Mouse (Mus musculus) CD4-positive, CD25-positive, alpha-beta regulatory T cell, adult 4 months (primary cell): Measurements from ENCODE around the gene Ggct. TPM values are rescaled to one million over a fixed set of nuclear protein-coding genes. Genes with fewer than 3 reads are reported as not detected.
A peak's percentile ranks its signal among the peaks of the same experiment; 100 is the strongest.
"Not testable (repeated sequence)": the region's sequence is repeated elsewhere in the genome, so short reads cannot be mapped to it uniquely, and the experiment has no call there.

Experiments
- ATAC-seq: one replicate; pipeline ENCODE4 v1.8.0; 2017
- polyA plus RNA-seq, 2 experiments: library from polyadenylated mRNA; unstranded; fragments of 100-300 nt; shearing (Covaris generic); gene quantifications; one replicate each; pipeline ENCODE4 v1.2.1; 2017

Ggct gene
- polyA plus RNA-seq, 2 experiments from 2014 or later, result 19.8 to 34.0 TPM

- no peak for ATAC-seq
Observed at GRCm38 (mm10) chr6:54992141-54992540, 609 bp downstream of the Ggct start.

- ATAC-seq, result no peak
Observed at GRCm38 (mm10) chr6:54991189-54991588, 1.6 kb downstream of the Ggct start.

DNA sequence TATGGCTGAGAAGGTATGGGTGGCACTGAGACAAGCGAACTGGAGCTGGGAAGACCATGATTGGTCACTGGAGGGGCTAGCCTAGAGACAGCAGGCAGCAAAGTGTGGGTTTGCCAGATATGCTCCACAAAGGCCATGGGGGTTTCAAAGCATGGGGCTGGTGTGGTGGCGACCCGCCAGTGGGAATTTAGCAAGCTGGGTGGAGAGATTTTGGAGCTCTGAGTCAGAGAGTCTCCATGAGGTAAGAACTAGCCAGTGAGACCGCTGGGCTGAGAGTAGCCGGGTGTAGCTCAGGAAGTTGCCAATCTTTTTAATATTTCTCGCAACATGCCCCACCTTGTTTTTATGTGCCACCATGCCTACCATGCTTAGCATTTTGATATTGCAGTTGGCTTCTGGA is 4.6 kb downstream of the Ggct start:
- no peak for ATAC-seq

DNA sequence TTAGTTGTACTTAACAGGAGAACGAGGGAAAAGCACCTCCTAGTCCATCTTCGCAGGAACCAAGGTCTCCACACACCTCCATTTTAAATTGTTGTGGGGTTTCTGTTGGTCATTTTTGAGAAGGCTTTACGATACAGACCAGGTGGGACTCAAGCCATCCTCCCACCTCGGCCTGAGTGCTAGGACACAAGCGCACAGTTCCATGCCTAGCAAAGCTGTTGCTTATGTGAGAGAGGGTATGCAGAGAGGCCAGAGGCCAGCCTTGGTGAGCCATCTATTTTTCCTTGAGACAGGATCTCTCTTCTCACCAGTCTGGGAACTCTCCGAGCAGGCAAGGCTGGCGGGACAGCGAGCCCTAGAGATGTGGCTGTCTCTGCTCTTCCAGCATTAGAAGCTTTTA is 8.7 kb downstream of the Ggct start:
- ATAC-seq, result no peak

DNA sequence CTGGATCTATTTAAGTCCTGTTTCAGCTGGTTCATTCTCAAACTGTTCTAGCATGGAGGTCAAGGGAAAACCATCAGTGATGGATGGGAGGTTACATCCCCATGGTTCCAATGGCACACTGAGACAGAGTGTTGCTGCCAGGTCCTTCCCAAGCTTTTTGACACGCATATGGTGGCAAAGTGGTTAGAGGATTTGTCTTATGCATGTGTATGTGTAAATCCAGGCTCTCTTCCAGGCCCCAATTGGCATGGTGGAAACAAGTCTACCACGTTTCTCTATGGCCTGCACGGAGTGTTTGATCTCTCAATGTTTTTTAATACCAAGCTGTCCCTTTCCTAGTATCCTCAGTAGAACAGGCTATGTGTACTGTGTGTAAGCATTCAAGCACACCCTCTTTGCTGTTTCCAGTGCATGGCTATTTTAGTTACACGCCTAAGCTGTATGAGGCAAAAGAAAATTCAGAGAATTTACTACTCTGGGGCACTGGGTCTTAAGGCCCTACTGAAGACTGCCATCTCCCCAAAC is 9.2 kb downstream of the Ggct start:
- ATAC-seq, result no peak

DNA sequence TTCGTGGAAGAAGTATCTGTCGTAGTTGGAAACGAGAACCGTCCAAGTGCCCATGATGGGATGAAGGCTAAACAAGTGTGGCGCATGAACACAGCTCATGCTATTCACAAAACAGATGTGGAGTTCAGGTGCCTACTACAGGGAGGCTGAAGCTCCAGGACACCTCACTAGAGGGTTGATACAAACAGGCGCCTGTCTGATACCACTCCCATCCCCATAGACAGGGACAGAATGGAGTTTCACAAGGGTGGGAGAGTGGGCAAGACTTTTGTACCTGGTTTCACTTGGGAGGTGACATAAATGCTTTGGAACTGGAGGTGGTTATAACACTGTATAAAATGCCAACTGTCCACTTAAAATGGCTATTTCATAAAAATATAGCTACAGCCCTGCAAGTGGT is 13.3 kb downstream of the Ggct start:
- no peak for ATAC-seq

GRCm38 (mm10) chr6:54975616-54976015 is 17.1 kb downstream of the Ggct start:
- no peak for ATAC-seq

DNA sequence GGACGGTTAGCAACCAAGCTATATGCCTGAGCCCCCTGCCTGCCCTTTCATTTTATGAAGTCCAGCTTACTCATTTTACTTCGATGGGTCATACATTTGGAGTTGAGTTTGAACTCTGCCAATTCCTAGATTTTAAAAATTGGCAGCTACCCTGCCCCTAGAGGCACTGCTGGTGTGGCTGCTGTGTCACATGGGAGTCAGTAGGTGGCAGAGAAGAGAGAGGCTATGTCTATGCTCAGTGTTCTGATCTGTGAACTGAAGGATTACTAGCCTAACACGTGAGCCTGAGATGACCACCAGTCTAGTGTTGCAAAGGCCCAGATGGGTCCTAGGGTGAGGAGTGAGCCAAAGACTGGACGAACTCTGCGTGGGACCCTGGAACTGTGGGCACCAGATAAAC is 18.2 kb downstream of the Ggct start:
- peak; percentile 34 for ATAC-seq

- ATAC-seq, result peak; percentile 71
Observed at GRCm38 (mm10) chr6:54972929-54973211, 19.9 kb downstream of the Ggct start.

DNA sequence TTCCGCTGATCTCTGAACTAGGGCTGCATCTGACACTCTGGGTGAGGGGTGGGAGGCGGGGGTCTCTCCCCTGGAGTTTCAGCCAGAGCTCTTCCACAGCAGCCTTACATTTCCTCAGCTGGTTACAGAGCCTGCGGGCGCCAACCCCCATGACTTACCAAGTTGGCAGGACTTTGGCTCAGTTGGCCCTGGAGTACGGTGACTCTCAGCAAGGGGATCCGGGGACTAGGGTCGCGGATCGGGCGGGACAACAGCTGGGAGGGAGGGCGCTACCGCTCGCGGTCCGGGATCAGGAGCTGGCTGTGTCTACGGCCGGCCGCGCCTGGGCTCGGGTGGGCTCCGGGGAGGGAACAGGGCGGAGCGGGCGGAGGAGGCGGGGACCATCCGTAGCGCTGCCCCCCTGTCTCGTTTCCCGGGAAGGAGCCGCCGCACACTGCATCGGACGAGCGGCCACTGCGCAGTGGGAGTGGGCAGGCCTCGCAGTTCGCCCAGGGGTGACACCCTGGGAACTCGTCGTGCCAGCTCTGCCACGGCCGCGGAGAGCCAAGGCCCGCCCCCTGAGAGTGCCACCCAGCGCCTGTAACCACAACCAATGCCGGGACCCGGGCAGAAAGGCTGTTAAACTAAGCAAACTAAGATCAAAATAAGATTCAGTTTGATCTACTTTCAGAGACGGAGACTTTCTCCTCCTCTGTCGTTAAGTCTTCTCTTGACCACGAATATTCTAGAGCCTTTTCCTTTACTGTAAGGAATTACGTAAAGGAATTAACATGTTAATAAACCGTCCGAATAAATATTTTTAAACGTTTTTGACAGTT is 20.4 kb downstream of the Ggct start, which contains the start of gene Nod1:
Nod1 (minus strand) TSS at position 502 of the 818 bp plus-strand sequence.
- peak; percentile 82 for ATAC-seq

DNA sequence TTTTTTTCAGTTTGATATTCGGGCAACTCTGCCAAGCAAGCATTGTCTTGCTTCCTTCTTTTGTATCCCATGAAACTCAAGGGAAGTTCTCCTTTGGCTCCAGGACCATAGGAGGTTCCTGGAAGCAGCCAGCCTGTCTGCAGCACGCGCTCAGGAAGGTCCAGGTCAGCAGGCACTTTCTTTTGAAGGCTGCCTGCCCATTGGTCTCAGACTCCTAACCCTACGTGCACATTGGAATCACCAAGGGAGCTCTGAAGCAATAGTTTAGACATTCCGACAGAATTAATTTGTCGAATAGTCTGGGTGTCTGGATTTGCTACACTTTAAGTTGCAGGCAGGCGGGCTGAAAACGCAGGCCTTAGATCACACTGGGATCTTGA is 21.0 kb downstream of the Ggct start:
- ATAC-seq, result no peak

DNA sequence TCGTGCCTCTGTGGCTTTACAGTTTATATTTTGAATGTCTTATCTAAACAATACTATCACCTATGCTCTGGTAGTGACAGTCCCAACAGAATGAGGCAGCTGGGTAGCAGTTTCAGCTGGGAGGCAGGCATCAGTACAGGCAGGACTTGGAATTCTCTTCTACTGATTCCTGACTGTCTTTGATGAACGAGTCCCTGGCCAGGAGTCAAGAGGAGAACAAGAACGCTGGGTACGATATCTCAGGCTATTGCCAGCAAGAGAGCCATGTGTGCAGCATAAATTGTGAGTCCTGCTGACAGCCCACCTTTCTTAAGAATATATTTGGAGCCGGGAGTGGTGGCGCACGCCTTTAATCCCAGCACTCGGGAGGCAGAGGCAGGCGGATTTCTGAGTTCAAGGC is 22.2 kb downstream of the Ggct start:
- no peak for ATAC-seq

GRCm38 (mm10) chr6:54969801-54970200 is 22.9 kb downstream of the Ggct start:
- no peak for ATAC-seq

DNA sequence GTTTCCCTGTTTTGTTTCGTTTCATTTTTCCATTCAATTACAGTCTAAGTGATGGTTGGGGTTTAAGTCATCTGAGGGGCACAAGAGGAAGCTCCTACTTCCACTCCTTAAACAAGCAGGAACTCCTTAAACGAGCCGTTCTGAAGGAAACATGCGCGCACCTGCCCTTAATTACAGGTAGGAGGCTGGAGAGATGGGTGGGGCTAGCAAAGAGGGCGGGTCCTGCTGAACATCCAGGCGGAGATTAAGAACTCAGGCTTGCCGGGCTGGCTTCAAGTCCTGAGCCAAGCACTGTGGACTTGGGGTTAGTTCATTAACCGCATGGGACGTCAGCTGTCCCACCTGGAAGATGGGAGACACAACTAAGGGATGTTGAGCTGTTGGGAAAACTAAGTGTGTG is 25.2 kb downstream of the Ggct start:
- no peak for ATAC-seq

DNA sequence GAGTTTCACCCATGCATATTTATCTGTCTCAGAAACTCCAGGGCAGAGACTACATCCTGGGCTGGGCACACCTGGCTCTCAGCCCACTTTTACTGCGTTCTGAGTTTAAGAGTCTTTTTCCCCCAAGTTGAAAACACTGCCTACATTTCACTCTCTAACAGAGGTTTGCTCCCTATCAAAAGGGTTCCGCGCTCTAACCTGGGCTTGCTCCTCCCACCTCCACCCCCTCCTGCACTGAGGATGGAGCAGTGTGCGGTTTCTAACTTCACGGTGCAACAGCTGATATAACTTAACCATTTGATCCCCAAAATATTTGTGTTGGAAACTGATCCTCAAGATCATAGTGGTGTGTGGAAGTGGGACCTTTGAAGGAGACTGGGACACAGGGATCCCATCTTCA is 27.5 kb downstream of the Ggct start:
- ATAC-seq, result peak; percentile 77

- peak; percentile 76 for ATAC-seq
Observed at GRCm38 (mm10) chr6:54964755-54965154, 28.0 kb downstream of the Ggct start.

DNA sequence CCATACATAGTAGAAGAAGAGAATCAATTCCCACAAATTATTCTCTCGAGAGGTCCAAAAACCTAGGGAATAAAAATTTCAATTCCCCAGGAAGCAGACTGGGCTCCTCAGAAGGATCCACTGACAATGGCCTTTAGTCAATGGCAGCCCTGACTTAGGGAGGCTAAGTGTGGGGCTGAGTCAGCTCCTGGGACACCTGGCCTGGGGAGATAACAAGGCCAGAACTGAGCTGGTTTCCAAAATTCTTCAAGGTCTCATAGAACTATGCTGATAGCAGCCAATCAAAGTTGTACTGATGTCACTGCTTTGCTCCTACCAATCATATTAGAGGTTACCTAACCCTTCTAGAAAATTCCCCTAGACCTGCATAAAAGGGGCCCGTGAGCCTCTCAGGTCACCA is 29.2 kb downstream of the Ggct start:
- no peak for ATAC-seq

DNA sequence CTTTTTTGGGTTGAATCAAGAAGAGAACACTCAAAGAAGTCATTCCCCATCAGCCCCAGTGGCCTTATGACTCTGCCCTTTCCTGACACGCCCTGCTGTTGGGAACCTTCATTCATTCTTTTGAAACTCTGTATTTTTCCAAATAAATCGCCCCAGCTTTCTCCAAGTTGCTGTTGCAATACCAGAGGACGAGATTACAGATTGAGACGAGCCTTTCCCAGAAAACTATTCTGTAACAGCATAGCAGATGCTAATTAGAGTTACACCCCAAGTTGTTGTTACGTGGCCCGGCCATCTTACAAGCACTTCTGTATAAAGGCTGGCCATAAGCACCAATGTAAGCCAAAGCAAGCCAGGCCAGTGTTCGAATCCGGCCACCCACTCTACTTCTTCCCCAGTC is 35.1 kb downstream of the Ggct start:
- no peak for ATAC-seq

DNA sequence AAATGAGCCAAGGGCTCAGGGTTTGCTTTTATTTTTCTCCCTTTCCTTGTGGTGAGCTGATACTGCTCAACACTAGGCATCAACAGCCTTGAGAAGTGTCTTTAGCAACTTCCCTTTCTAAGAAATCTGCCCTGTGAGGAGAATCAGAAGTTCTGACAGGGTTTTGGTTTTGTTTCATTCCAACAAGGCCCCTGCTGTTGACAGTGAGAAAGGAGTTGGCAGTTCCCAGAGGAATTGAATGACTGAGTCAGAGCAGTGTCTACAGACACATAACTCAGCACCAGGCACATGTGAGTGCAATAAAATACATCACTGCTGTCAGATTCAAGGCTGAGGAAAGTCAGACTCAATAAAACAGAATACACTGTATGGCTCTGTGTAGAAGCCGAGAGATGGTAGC is 36.3 kb downstream of the Ggct start:
- ATAC-seq, result no peak

DNA sequence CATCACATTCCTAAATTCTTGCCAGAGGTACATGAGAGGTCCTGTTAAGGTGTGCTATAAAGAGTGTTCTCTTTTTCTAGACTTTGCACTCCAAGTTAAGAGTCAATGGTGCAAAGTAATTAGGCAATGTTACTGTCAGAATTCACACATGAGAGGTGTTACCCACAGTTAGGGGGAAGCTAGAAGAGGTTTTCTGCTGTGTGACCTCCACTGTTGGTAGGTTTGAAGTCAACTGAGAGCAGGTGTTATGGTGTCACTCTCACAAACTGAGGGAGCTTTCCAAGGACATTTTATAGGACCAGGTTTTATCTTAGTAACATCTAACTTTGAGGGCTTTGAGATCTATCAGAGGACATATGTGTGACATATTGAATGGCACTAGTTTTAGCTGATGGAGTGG is 36.8 kb downstream of the Ggct start:
- ATAC-seq, result no peak

DNA sequence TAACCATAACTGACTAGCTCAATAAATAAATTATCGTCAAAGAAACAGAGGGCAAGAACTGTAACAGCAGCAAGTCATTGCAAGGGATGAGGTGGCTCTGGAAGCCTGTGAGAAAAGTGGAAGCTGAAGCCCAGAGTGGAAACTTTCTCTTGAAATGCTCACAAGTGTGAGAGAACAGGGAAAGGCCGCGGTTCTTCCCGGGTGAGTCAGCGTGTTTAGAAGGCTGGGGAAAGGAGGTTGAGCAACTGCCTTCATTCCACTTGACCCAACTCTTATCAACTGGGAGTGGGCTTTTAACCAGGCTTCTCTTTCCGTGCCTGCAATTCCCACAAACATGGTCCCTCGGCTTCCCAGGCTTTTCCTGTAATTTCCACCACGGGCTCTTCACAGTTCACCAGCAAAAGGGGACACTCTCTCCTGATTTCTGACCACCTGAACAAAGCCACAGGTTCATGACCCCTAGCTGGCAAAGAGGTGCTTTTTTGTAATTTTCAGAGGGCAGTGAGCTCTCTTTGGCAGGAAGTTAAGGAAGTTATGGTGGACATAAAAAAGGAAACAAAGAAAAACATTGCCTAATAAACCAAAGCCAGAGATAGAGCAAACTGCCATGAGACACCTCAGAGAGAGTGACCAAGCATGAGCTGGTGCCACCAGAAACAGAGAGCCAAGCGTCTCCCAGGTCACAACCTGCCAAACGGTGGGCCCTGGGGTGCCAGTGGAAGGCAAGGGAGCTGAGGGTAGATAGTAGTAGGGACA is 37.9 kb downstream of the Ggct start:
- ATAC-seq, result no peak

- not testable (repeated sequence) for ATAC-seq
Observed at GRCm38 (mm10) chr6:54953399-54953798, 39.4 kb downstream of the Ggct start.

DNA sequence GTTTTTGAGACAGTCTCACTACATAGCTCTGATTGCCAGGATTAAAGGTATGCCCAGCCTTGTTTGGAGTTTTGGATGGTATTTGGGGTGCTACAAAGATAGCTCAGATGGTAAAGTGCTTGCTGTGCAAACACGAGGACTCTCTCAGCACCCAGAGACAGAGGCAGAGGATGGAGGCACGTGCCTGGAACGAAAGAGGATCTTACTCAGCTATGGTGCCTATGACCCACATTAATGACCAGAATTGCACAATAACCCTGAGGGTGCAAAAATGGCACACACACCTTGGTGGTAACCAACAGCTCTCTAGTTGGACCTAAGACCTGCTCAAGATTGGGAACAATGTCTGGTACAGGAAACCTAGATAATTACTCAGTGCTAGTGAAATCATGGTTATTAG is 40.2 kb downstream of the Ggct start:
- no peak for ATAC-seq

- ATAC-seq, result peak; percentile 14
Observed at GRCm38 (mm10) chr6:54948682-54949081, 44.1 kb downstream of the Ggct start.
